Mouse (Mus musculus): ENCODE data around the gene Stat2.
"Not testable (repeated sequence)": the region's sequence is repeated elsewhere in the genome, so short reads cannot be mapped to it uniquely, and the experiment has no call there.

The Stat2 gene

DNA sequence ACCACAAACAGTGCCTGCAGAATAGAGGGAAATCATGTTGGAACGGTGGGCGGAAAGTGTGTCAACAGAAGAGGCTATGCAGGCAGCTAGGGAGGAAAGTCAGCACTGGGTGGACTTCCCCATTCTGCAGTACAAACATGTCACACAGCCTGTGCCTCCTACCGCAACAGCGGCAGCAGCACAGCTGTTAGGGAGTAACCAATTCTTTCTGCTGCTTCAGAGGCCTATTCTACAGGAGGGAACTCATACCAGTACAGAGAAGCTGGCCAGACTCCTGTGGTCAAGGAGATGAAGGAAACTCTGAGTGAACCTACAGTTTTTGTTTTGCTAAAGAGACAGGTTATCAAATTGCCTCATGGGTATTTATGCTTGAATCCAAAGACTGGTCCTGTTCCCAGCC is 11.4 kb upstream of the Stat2 start:
- no peak for DNase-seq (ENCODE audit: low spot score in 2 of 2)

DNA sequence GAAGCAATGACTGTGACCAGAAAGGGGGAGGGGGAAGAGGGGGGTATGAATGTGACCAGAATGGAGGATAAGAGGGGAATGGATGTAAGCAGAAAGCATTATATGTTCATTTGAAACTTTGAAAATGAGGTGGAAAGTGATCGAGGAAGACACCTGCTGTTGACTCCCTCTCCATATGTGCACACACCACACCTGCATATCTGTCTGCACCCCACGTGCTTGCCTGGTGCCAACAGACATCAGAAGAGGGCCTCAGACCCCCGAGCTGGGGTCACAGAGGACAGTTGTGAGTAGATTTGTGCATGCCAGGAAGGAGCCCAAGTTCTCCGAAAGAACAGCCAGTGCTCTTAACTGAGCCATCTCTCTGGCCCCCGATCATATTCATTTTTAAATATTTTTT is 10.4 kb upstream of the Stat2 start:
- no peak for DNase-seq (ENCODE audit: low spot score in 2 of 2)

DNA sequence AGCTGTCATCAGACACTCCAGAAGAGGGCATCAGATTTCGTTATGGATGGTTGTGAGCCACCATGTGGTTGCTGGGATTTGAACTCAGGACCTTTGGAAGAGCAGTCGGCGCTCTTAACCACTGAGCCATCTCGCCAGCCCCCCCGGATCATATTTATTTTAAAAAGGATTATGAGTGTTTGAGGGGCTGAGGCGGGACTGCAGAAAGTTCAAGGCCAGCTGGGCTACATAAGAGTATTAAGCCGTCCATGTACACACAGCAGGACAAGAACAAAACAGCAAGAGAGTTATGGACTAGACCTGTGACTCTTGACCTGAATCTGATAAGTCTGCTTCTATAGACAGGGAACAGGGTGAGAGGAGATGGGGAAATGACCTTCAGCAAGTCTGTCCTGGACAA is 10.0 kb upstream of the Stat2 start:
- not testable (repeated sequence) for DNase-seq (ENCODE audit: low spot score in 2 of 2)

DNA sequence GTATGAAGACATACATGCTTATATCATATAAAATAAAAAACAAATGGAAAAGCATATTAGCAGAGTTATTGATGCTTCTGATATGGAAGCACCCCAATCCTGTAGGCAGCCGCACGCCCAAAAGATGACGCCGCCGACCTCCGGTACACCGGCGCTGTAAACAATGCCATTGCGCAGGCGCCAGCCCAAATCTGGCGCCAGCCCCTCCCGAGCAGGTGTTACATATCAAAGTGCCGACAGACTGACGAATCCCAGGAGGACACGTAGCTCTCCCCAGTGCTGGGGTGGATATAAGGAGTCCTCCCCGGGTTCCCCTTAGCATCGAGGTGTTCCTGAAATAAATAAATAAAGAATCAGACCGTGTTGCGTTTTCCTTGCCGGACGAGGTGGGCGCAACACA is 8.1 kb upstream of the Stat2 start:
- no peak for DNase-seq (ENCODE audit: low spot score in 2 of 2)

DNA sequence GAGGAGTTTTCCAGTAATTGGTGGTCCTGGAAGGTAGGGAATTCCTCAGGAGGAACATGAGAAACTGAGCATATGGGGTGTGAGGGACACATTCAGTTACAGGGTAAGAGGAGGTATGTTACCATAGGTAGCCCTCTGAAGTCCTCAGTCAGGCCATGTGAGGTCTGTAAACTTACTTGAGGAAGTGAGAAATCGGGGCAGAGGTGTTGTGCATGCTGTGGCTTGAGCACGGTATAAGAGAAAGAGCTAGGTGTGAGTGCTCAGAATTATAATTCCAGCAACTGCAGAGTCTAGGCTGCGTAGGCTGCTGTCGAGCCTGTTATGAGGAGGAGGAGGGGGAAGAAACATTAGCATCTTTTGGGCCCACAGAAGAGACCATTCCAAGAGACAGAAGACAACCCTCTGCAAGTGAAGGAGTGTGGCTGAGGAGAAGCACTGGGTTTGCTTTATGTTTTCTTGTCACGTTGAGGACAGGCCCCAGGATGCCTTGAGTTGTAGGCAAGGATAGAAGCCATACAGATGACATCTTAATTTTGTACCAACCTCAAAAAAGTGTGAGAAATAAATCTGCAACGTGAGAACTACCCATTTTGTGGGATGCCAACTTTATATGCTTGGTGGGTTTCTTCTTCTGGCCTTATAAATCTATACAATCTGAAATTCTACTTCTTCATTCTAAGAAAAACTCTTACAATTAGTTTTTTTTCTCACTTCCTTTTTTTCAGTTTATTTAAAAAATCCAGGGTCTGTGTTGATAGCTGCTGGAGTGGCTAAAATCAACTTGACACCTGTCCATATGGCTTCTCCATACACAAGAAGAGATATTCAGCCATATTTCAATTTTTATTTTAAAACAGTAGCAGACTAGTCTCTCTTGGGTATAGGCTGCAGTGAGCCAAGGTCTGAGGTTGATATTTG is 6.7 kb upstream of the Stat2 start:
- no peak for DNase-seq (ENCODE audit: low spot score in 2 of 2)

DNA sequence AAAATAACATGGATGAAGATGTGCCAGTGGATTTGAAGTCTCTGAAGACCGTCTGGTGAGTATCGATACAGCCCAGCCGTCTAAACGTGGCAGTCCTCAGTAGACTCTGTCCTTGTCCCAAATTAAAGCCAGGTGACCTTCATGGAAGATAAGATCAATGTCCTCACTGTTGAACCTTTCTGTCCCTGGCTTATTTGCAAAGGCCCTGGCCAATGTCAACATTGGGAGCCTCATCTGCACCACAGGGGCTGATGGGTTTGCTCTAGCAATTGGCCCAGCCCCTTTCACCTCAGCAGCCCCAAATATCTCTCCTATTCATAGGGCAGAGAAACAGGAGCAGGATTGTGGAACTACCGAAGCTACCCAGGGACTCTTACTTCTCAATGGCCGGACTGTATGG is 2.0 kb upstream of the Stat2 start, which contains the start of gene Apof:
Gene Apof, plus strand, starts transcription at position 301 of the 400 bp plus-strand sequence.
- no peak for DNase-seq (ENCODE audit: low spot score in 2 of 2)

DNA sequence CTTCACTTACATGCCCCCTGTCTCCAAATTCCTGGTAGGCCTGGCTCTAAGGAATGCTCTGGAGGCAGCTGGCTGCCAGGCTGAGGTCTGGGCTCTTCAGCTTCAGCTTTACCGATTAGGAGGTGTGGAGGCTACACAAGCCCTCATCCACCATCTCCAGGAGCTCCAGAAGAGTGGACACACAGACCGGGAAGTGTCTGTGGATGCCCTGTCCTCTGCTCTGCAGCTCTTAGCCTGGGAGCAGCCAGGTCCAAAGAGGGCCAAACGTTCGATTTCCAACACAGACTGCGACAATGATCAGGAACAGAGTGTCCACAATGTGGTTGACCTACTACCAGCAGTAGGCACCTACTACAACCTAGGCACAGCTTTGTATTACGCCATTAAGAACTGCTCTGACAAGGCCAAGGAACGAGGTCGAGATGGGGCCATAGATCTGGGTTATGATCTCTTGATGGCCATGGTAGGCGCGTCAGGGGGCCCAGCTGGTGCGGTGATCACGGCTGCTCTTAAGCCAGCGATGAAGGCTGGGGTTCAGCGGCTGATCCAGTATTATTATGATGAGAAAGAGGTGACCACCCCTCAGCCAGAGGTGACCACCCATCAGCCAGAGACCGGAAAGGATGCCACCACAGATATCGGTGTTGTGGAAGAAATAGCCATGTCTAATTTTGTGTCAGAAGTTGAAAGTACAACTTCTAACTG is 1.0 kb upstream of the Stat2 start:
- no peak for DNase-seq (ENCODE audit: low spot score in 2 of 2)

DNA sequence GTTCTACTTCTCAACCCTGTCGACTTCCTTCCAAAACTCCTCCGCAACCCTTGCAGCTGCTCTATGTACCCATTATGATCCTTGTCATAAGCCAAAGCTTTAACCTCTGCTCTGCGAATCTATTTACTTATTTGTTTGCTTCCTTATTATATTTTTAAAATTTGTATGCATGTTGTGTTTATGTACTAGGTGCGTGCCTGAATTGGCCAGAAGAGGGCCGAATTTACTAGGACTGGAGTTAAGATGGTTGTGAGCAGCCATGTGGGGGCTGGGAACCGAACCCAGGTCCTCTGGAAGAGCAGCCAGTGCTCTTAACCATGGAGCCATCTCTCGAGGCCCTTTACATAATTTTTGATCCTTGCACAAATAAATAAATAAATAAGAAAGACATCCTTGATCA is 507 bp downstream of the Stat2 start:
- DNase-seq (ENCODE audit: low spot score in 2 of 2), result no peak

DNA sequence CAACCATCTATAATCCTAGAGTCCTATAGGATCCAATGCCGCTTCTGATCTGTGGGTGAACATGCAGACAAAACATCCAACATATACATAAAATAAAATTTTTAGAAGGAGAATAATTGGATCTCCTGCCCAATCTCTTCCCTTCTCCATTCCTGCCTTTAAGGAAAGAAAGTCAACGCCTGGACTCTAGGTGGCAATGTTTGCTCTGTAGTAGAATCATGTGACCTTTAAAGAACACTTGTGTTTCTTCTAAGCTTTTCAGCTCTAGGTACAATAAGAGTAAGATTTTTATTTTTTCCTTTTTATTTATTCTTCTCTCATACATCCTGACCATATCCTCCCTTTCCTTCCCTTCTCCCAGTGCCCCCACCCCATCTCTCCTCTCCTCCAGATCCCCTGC is 1.5 kb downstream of the Stat2 start:
- DNase-seq (ENCODE audit: low spot score in 2 of 2), result no peak

DNA sequence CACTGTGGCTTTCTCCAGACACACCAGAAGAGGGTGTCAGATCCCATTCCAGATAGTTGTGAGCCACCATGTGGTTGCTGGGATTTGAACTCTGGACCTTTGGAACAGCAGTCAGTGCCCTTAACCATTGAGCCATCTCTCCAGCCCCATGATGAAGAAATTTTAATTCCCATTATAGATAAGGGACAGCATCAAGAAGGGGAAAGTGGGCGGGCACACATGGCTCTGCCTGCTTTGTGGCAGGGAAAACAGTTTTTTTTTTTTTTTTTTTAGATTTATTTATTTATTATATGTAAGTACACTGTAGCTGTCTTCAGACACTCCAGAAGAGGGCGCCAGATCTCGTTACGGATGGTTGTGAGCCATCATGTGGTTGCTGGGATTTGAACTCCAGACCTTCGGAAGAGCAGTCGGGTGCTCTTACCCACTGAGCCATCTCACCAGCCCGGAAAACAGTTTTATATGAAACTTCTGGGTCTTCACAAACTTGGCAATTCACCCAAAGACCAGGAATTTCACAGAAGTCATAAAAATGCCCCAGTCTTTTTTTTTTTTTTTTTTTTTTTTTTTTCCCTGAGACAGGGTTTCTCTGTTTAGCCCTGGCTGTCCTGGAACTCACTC is 2.6 kb downstream of the Stat2 start:
- DNase-seq (ENCODE audit: low spot score in 2 of 2), result not testable (repeated sequence)

DNA sequence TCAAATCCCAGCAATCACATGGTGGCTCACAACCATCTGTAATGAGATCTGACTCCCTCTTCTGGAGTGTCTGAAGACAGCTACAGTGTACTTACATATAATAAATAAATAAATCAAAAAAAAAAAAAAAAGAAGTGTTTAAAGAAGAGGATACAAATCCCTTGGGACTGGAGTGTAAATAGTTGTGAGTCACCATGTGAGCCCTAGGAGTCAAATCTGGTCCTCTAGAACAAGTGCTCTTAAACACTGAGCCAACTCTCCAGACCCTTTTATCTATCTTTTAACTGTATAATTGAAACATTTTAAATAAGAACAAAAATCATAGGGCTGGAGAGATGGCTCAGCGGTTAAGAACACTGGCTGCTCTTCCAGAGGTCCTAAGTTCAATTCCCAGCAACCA is 5.0 kb downstream of the Stat2 start:
- not testable (repeated sequence) for DNase-seq (ENCODE audit: low spot score in 2 of 2)

DNA sequence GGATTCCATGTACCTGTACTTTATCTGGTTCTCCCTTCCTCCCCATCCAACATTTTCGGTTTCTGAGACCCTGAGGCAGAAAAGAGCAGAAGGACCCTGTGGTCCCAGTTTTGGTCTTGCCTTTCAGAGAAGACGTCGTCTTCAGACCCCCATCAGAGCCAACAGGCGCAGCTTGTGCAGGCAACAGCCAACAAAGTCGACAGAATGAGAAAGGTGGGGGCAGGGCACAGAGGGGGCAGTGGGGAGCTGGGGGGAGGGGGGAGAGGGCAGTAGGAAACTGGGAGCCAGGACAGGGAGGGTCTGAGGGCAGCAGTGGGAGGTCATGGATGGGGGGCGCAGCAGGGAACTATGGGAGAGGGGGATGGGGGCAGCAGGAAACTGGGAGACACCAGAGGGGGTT is 7.8 kb downstream of the Stat2 start:
- no peak for DNase-seq (ENCODE audit: low spot score in 2 of 2)

DNA sequence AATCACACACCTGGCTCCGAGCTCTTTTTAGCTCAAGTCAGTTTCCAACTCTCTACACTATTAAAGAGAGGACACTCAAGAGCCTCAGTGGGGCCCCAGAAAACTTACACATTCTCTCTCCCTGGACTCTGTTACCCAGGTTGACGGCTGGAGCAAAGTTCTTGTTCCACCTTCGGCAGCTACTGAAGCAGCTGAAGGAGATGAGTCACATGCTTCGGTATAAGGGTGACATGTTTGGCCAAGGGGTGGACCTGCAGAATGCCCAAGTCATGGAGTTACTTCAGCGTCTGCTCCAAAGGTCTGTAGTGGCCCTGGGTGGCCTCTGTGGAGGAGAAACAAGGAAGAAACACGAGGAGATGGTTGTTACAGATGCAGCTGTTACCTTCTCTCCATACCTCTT is 10.6 kb downstream of the Stat2 start:
- DNase-seq (ENCODE audit: low spot score in 2 of 2), result no peak

DNA sequence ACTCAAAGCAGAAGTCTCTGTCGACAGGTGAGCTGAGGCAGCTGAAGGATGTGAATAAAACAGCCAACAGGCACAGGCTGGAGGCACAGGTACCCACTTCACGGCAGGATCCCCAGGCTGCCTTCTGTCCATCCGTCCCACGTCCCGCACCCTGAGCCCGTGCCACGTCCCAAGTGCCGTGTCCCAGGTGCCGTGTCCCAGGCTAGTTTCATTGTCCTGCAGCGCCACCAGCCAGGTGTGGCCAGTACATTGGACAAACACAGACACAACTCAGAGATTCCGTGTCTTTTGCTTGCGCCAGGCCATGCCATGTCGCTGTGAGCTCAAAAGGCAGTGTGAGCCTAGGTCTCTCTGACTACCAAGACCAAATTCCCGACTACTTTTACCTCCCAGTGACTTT is 11.3 kb downstream of the Stat2 start:
- no peak for DNase-seq (ENCODE audit: low spot score in 2 of 2)

DNA sequence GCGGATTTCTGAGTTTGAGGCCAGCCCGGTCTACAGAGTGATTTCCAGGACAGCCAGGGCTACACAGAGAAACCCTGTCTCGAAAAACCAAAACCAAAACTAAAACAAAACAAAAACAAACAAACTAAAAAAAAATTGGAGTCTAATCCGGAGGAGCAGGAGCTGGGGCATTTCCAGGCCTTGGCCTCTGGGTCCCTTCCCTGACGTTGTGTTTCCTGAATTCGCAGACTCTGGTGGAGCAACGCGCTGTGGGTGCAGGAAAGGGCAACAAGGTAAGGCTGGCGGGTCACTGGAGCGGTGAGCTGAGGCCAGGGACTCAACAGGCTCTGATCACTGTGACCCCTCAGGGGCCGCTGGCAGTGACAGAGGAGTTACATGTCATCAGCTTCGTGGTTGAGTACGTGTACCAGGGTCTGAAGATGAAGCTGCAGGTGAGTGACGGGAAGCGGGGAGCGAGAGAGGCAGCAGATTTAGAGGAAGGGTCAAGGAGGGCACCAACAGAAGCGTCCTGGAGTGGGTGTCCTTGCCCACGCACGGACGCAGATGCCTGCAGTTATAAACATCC is 12.6 kb downstream of the Stat2 start:
- no peak for DNase-seq (ENCODE audit: low spot score in 2 of 2)

DNA sequence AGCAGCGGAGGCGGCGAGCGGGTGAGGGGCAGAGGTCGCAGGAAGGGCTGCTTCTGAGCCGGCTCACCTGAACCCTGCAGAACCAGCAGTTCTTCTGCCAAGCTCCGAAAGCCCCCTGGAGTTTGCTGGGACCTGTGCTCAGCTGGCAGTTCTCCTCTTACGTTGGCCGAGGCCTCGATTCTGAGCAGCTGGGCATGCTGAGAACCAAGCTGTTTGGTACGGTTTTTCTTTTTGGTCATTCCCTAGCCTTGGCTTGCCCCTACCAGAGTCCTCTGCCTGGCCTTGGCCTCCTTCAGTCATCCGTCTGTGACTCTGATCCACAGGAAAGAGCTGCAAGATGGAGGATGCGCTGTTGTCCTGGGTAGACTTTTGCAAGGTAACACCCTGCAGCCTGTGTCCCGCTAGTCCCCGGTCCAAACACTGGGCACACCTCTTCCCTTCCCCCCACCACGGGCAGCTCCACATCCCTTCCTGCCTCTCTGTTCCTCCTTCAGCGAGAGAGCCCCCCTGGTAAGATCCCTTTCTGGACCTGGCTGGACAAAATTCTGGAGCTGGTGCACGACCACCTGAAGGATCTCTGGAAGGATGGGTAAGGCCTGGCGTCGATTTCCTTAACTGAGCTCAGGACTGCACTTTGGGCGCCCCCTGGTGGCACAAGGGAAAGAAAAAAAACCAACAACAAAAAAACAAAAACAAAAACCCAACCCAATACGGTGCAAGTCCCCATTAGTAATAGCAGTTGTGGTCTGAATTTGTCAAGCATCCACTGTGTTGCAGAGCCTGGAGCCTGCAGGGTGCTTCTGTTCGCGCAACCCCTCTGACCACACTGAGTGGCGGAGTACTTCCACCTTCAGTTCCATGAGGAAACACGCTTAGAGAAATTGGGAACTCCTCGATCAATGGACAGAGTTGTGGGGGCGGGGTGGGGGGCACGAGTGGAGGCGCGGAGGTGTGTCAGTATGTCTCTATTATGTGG is 13.5 kb downstream of the Stat2 start:
- peak; percentile 49 to 55 for DNase-seq (ENCODE audit: low spot score in 2 of 2)

DNA sequence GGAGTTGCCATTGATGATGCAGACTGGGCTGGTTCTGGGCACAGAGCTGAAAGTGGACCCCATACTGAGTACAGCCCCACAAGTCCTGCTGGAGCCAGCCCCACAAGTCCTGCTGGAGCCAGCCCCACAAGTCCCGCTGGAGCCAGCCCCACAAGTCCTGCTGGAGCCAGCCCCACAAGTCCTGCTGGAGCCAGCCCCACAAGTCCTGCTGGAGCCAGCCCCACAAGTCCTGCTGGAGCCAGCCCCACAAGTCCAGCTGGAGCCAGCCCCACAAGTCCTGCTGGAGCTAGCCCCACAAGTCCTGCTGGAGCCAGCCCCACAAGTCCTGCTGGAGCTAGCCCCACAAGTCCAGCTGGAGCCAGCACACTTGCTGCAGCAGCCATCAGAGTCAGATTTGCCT is 20.2 kb downstream of the Stat2 start:
- not testable (repeated sequence) for DNase-seq (ENCODE audit: low spot score in 2 of 2)

DNA sequence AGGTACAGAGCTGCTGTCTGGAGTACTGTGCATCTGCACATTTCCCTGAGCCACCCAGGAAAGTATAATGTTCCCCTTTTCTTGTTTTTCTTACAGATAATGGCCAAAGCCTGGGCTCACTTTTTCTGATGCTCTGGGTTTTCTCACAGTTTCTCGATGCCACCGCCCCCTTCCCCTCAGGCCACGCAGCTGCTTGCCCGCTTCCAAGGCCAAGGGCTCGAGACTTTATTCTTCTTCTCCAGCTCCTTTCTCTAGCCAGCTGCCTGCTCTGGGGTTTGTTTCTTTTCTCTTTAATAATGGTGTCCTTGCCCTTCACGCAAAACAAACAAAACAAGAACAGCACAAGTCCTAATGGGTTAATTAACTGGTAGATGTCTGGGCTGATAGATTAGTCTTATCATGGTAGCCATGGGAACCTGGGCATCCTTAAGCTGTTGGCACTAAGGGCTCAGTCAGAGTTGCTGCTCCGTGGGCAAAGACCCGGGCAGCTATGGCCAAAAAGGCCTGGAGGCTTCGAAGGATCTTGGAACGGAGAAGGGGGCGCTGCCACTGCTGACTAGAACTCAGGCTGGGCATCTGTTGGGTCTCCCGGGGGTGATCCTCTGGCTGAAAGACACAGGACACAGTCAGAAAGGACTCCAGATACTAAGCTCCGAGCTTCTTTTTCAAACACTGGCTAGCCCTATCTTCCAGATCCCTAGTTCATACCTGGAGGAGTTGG is 26.2 kb downstream of the Stat2 start:
- DNase-seq (ENCODE audit: low spot score in 2 of 2), result no peak

DNA sequence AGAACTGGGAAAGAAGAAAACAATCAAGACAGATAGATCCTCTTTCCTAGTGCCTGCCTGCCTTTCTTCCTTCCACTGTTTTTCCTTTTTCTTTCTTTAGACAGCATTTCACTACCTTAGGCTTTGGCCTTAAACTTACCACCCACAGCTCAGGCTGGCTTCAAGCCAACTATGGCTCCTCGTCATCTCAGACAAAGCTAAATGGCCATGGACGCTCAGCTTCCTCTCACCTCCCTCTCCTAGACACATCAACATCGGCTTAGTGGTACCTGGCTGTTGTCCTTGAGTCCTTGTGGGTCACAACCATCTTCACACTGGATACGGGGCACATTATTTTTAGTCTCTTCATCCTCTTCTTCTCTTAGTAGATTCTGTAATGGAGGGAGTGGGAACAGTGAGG is 26.9 kb downstream of the Stat2 start:
- no peak for DNase-seq (ENCODE audit: low spot score in 2 of 2)

DNA sequence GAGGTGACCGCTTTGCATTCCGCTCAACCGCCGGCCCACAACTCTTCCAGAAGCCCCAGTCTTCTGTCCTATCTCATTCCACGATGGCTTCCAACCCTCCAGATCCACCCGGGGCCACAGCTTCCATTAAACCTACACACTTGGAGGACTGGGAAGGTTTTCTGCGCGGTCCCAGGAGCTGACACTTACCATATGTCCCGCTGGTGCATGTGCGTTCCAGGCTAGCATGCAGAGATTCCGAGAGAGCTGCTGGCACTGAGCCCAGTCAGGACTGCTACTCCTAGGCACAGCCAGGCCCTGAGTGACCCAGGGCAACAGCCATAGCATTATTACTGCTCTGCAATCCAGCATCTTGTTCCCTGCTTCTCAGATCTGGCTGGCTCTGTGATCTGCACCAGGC is 27.3 kb downstream of the Stat2 start:
- DNase-seq (ENCODE audit: low spot score in 2 of 2), result no peak
